Mouse (Mus musculus) cerebellum, adult 9-11 months (tissue): Measurements from ENCODE around the gene Akap12.

Source experiments
- DNase-seq: peaks from one replicate; pipeline ENCODE4 v3.0.0; 2022

The Akap12 gene

DNA sequence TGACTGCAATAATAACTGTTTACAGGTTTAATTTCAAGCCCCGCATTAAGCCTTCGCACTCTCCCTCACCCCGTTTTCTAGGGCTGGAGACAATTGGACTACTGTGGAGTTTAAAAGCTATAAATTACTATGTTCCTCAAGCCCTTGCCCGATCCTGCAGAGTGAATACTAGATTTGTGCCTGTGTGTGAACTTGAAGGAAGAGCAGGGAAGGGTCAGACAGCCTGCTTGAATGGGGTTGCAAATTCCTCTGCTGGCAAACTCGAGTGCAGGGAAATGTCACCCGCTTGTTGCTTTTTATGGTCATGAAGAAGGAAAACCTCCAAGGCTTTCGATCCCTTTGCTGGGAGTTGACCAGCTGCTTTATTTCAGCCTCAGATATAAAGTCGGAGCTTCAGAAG is 19.6 kb downstream of the Akap12 start:
- no peak for DNase-seq

DNA sequence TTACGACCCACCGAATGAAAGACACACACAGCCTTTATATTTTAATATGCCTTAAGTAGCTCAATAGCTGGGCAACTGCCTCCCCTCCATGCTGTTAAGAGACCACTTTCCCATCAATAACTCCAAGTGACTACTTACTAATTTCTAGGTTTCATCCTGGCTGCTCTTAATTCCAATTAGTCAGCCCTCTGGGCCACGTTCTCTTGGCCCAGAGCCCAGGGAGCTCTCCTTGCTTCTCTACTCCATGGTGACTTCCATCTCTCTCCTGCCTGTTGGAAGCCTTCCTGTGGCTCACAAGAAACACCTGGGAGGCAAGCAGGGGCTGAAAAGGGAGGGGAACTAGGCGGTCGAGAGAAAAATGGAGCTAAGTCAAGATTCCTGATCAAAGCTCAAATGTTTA is 23.0 kb downstream of the Akap12 start:
- DNase-seq: peak; percentile 22

DNA sequence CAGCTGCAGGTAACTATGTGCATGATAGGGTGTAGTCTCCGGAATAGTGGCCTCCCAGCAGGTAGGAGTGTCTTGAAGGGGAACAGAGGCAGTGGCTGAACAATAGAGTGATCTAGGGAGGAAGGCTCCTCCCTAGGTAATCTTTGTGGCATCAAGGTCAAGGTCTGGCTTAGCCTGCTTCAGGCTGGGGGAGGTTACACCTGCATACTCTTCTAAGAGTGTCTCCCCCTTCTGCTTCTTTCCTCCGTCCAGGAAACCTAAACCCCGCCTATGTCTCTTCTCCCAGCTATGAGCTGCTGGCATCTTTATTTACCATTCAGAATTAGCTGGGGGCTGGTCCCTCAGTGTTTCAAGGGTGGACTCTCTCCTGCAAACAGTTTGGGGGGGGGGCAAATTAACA is 23.5 kb downstream of the Akap12 start:
- DNase-seq: no peak

DNA sequence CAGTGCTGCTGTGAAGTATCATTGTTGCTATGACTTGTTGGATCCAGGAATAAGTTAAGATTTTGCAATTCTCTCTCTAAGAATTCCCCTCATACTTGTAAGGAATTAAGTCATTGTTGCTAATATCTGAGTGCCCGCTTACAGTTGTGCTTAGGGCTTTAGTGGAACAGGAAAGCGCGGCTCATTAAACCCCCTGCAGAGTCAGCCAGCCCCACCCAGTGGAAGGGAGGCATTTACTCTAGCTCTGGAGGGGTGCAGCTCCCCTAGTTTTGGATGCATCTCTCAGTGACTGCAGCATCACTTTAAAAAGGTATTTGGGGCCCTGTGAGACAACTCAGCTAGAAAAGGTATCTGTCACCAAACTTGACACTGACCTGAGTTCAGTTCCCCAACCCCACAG is 24.0 kb downstream of the Akap12 start:
- DNase-seq: no peak

DNA sequence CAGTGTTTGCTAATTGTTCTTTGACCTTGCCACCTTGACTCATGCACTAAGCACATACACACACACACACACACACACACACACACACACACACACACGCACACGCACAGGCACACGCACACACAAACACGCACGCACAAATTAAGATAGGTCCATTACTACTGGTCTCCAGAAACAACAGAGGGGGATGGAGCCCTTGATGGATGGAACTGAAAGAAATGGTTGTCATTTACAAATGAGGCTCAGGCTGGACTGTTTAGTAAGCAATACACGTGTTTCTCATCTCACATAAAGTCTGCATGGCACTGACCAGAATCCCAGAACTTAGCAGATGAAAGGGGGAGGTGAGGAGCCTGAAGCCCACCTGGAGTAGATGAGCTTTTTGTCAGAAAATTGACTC is 24.4 kb downstream of the Akap12 start:
- no peak for DNase-seq

DNA sequence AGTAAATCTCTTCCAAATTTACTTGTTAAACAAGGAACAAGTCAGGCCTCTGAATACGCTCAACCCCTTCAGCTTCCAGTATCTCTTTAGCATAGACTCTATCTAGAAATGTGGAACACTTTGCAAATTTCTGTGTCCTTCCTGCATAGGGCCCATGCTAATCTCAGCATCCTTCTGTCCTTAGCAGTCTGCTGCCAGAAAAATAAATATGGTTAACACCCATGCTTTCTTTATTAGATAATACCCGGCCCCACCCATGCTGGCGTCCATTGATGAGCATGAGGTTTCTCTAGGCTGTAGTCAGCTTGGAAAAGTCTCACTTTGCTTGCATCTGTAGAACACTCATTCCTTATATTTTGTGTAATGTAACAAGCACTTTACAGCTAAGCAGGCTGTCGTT is 27.2 kb downstream of the Akap12 start:
- DNase-seq: no peak

DNA sequence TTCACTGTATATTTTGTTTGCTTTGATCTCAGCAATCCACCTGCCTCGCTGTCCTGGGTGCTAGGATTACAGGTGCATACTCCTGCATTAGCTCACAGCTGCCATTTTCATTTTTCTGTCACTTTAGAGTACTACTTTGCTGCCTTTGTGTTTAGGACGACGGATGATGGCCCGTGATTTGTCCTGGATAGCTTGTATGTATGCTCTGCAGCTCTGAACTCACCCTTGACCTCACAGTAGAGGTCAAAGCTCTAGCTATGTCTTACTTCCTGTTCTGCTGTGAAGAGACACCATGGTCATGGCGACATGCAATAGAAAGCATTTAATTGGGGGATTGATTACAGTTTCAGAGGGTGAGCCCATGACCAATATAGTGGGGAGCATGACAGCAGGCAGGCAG is 37.4 kb downstream of the Akap12 start:
- DNase-seq: no peak

DNA sequence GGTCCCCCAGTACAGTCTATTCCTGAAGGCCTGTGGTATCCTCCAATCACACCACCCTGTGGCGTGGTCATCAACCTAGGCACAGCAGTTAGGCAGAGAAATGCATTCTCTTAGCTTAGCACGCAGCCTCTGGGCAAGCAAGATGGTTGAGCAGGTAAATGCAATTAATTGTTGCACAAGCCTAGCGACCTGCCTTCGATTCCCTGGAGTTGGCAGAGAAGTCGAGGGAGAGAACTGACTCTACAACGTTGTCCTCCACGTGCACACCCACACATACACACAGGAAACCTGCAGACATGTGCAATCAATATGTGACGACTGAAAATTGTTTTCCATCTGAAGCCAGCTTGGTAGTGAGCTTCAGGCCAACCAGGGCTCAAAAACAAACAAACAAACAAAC is 57.7 kb downstream of the Akap12 start:
- DNase-seq: no peak

DNA sequence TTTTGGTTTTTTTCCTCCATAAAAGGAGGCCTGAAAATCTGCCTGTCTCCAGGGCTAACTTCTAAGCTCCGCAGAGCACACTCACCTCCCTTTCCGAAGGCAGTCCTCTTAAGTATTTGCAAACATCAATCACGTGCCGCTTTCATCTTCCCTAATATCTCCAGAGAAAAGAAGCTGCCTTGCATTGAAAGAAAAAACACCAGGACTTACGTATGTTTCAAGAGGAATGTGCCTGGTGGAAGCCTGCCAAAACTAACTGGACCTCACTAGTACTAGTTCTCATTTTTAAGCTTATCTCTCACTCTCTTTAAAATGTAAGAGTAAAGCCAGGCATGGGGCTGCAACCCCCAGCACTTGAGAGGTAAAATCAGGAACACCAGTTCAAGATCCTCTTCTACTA is 59.4 kb downstream of the Akap12 start:
- no peak for DNase-seq

DNA sequence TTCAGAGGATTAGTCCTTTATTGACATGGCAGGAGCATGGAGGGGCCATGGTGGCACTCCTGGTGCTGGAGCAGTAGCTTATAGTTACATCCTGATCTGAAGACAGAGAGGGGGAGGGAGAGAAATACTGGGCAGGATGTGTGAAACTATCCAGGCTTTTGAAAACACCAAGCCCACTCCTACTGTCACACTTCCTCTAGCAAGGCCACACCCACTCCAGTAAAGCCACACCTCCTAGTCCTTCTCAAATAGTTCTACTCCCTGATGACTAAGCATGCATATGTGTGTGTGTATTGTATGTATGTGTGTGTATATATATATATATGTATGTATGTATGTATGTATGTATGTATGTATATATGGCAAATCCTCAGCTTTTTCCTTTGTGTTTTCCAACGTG is 61.5 kb downstream of the Akap12 start:
- no peak for DNase-seq

DNA sequence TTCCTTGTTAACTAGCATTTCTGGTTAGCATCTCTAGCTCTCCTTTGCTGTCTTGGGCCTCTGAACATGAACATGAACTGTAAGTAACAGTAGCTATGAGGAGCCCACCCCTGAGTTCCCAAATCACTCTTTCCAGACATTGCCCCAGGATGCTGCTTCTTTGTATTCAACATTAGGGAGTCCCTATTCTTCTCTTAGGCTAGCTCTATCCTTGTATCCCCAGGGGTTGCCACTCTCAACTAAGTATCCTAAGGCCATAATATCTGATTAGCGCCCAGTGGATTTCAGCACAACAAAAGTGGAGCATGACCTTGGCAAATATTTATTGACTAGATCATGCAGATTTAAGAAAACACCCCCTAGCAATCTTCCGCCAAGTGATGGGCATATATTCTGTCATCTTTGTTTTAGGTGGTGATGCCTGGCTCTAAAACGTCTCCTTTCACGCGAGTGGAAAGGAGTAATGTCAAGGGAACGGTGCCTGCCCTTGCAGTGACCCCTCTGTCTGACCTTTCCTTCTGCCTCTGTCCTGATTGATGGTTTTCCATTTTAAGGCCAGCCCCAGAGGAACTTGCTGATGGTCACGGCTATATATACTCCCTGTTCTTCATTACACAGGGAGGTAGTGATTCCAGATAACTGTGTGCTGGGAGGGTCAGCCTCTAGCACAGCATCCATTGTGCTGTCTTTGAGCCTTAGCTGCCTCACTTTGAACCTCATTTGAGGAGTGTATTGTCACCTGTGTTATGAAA is 66.2 kb downstream of the Akap12 start:
- DNase-seq: no peak

DNA sequence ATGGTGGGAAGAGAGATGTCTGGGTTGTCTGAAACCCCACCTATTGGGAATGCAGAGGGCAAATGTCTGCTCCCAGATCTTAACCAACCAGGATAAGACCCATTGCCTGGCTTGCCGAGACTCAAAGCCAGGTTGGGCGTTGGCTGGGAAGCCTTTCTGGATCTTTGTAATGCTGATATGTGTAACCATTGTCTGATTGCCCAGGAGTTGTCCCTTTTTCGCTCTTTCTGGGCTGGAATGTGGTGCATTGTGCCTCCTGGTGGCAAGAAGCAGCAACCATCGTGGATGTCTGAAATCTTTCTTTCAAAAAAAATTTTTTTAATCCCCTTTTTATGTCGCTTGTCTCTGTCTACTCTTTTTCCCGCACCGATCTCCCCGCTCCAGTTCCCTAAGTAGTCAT is 67.1 kb downstream of the Akap12 start:
- peak; percentile 52 for DNase-seq

DNA sequence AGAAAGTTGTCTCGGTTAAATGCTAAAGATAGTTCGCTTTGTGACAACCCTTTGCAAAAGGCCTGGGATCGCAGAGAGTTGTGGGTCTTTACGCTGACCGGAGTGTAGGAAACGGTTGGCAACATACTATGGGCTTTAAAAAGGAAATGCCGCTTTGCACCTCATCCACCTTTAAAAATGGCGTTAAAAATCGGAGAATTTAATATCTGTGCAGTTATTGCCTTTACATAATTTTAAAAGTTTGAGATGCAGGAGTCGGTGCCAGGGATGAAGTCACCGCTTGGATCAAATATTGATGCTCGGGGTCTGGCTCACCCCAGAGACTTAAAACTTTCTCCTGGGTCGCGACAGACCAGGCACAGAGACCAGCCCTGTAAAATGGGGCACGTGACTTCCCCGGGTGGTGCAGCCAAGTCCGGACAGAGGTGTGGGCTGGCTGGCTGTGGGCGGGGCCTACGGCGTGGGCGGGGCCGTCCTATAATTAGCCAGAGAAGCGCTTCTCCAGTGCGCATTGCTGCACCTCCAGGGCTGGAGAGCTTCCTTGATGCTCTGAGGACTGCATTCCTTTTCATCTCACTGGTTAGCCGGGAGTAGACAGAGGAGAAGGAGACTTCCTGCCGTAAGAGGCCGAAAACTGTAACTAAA is 68.0 kb downstream of the Akap12 start:
- peak; percentile 66 for DNase-seq

DNA sequence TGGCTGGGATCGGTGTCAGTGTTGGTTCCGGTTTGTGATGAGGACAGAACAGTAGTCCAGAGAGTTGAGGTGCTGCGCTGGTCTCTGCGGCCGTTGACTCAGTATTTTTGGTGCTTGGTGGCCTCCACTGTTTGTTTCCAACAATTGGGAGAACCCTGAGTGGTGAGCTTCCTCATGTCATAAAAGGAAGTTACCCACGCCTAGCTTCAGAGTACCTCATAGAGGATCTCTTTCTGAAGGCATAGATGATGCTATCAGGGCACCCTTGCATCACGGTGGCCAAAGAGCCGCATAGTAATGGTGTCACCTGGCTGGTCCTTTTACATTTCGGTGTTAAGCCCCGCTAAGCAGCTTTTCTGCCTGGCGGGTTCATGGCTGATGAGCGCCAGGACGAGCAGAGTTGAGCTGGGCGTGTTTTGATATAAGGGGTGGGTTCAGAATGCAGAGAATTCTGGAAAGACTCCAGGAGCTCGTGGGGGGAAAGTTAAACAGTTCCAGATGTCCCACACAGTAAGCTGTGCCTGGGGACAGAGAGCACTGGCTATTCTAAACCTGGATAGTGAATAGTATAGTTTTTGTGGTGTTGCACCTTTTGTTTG is 72.8 kb downstream of the Akap12 start:
- no peak for DNase-seq

DNA sequence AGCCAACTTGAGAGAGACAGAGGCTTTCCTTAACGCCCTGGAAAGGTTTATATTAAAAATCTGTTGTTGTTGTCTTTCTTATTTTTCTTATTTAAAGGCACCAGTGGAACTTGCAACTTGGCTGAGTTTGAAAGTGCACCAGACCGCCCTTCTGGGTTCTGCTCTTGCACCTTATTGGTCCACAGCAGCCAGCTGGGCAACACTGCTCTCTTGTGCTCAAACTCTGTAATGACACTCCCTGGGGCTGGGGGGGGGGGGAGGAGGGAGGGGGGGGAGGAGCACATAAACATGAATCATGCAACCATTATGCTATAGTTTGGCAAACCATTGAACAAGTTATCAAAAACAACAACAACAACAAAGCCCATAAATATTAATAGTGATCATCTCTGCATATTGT is 75.2 kb downstream of the Akap12 start:
- no peak for DNase-seq

DNA sequence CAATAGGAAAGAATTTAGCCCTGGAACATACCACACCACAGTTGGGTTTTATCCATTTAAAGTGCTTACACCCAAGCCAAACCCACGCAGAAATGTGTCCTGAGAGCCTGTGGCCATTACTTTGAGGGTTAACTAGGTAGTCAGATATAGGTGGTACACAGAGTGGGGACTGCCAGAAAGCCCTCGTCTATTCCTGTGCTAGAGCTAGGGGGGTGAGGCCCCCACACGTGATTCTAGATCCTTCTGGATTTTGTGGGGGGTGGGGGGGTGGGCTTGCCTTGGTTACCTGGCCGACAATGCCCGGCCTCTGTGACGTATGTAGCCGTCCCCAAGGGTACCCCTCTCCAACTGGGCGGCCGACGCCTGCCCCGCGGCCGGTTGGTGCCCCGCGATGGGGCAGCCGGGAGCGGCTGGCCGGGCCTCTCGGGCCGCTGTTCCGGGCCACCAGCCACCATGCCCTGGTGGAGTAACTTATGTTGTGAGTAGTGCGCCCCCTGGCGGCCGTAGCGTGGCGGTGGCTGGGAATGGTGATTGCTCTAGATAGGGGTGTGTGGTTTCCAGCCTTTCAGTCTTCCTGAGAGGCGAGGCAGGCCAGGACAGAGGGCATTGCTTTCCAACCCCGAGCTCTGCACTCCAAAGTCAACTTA is 80.4 kb downstream of the Akap12 start:
- DNase-seq: peak; percentile 89

DNA sequence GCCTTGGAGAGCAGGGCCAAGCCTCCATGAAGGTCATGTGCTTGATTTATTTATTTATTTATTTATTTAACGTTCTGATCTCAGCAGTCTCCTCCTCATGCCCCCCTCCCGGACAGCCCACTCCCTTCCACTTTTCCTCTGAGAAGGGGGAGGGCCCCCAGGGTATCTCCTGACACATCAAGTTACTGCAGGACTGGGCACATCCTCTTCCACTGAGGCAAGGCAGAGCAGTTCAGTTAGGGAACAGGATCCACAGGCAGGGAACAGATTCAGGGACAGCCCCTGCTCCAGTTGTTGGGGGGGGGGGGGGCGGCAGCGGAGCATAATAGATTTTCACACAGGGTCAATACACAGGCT is 80.9 kb downstream of the Akap12 start:
- DNase-seq: no peak

DNA sequence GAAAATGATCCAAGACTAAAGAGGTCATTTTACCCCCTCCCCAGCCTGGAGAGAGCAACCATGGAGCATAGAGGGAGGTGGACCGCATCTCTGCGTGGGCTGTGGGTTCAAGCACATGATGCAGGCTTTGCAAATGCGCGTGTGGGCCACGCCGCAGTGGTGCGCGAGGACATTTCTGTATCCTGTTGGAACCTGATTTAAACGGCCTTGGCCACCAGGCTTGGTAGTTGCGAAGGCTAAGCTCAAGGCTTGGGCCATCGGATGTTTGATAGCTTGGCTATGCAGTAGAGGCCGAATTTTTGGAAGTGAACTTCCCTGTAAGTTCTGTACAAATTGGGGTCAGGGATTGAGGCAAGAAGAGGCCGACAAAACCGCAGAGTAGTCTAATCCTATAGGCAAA is 81.4 kb downstream of the Akap12 start:
- no peak for DNase-seq

DNA sequence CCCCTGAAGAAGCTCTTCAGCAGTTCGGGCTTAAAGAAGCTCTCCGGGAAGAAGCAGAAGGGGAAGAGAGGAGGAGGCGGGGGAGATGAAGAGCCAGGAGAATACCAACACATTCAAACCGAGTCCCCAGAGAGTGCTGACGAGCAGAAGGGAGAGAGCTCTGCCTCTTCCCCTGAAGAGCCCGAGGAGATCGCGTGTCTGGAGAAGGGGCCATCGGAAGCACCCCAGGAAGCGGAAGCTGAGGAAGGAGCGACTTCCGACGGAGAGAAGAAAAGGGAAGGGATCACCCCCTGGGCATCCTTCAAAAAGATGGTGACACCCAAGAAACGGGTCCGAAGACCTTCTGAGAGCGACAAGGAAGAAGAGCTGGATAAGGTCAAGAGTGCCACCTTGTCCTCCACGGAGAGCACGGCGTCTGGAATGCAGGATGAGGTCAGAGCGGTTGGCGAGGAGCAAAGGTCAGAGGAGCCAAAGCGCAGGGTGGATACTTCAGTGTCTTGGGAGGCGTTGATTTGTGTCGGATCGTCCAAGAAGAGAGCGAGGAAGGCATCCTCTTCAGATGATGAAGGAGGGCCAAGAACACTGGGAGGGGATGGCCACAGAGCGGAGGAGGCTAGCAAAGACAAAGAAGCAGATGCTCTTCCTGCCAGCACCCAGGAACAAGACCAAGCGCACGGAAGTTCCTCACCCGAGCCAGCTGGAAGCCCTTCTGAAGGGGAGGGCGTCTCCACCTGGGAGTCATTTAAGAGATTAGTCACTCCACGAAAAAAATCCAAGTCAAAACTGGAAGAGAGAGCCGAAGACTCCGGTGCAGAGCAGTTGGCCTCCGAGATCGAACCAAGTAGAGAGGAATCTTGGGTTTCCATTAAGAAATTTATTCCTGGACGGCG is 88.4 kb downstream of the Akap12 start:
- no peak for DNase-seq

DNA sequence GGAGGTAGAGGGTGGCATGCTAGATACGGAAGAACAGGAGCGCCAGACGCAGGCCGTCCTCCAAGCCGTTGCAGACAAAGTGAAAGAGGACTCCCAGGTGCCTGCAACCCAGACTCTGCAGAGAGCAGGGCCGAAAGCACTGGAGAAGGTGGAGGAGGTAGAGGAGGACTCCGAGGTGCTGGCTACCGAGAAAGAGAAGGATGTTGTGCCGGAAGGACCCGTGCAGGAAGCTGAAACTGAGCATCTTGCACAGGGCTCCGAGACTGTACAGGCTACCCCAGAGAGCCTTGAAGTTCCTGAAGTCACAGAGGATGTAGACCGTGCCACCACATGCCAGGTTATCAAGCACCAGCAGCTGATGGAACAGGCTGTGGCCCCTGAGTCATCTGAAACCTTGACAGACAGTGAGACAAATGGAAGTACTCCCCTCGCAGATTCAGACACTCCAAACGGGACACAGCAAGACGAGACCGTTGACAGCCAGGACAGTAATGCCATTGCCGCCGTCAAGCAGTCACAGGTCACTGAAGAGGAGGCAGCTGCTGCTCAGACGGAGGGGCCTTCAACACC is 89.8 kb downstream of the Akap12 start:
- no peak for DNase-seq

DNA sequence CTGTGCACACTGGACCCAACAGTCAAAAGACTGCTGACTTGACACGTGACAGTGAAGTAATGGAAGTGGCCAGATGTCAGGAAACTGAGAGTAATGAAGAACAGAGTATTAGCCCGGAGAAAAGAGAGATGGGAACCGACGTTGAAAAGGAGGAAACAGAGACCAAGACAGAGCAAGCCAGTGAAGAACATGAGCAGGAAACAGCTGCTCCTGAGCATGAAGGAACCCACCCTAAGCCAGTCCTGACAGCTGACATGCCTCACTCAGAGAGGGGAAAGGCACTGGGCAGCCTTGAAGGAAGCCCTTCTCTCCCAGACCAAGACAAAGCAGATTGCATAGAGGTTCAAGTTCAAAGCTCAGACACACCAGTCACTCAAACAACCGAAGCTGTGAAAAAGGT is 90.5 kb downstream of the Akap12 start:
- DNase-seq: no peak

DNA sequence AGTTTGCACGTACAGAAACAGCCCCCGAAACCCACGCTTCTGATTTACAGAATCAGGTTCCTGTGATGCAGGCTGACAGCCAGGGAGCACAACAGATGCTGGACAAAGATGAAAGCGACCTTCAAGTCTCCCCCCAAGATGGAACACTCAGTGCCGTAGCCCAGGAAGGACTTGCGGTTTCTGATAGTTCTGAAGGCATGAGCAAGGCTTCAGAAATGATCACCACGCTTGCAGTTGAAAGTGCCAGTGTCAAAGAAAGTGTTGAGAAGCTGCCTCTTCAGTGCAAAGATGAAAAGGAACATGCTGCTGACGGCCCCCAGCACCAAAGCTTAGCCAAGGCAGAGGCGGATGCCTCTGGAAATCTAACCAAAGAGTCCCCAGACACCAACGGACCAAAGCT is 91.3 kb downstream of the Akap12 start:
- no peak for DNase-seq

DNA sequence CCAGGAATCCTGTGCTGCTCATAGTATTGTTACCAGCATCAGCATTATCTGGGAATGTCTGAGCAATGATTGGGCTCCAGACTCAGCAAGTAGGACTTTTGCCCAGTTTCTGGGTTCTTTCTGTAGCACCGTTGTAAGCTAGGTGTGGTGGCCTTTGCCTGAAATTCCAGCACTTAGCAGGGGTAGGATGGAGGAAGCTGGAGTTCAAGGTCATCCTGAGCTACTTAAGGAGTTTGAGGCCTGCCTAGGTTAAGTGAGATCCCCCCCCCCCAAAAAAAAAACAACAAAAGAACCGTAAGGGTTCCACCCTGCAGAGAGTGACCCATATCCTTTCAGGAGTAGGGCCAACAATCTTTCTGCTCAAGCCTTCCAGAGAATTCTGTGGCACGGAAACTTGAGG is 98.4 kb downstream of the Akap12 start:
- no peak for DNase-seq
